8 mouse cellular contexts compared by ENCODE assay signal in the genomic region with DNA sequence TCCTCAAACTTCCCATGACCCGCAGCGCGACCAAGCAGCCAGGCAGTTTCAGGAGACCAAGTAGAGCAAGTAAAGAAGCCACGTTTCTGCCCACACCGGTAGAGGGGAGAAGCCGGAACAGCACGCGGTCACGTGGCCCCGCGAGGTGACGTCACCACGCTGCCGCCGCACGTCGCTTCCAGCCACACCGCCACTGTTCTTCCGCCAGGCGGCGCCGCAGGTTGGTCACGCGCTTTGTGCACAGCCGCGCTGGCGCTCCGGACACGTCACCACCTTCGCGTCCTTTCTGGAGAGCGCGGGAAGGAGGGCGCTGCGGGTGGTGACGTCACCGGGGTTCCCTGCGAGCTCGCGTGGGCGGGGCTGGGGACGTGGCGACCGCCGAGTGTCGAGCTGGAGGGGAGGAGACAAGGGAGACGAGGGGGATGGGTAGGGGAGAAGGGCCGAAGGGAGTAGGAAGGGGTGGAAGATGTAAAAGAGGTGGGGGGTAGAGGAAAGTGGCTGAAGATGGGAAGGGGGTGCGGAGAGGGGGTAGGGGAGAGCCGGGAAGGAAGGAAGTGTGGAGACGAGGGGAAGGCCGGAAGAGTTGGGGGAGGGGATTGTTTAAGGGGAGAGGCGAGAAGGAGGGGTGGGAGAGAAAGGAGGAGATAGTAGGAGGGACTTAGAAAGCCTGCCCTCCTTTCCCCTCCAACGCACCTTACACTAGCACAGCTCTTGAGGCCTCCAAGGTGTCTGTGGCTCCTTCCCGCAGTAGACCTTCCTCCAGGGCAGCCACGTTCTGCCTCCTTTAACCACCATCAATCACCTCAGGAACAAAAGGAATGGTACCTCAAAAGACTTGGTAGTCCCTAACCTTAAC. TPM values are rescaled to one million over a fixed set of nuclear protein-coding genes. Genes with fewer than 3 reads are reported as not detected.
DNase-seq lines count a peak whose midpoint lies in the region; ATAC-seq and TF ChIP-seq lines count a peak whose summit lies in the region.

No protein-coding gene starts in this region.

- peaks cover 32% of the 10 kb centered on the region for H3K4me1 ChIP-seq in hindbrain, embryonic 10.5 days (replicated peaks)
- H3K4me1 ChIP-seq in lung, postnatal 0 days (ENCODE audit: insufficient read depth, low read depth, low read length): peaks cover 11% of the 10 kb centered on the region

- DNase-seq in MN1 (ENCODE audit: low spot score): peak; percentile 99
- peak; percentile 99 for DNase-seq in cerebellum, adult 9-10 months
- DNase-seq in hindbrain, embryonic 10.5 days (ENCODE audit: low spot score): peak; percentile 100
- DNase-seq in layer of hippocampus, adult 9-11 months: peak; percentile 99
- peak; percentile 100 for DNase-seq in lung, postnatal 0 days (ENCODE audit: low spot score)
- DNase-seq in ovary, postnatal 14 days (ENCODE audit: low spot score): peak; percentile 99
- DNase-seq in thymus, postnatal 14 days: peak; percentile 100

- H3K4me2 ChIP-seq in lung, postnatal 0 days (replicated peaks; ENCODE audit: low read depth, low read length): peak overlapping the region; percentile 63

- peak; percentile 77 for ATAC-seq in frontal cortex, adult (ENCODE audit: low TSS enrichment)
- peak; percentile 95 for ATAC-seq in lung, postnatal 0 days

- peak; percentile 58 for TF ChIP-seq EP300 in lung, postnatal 0 days (IDR thresholded peaks at IDR 0.05)

- peak overlapping the region; percentile 44 for H3K9ac ChIP-seq in lung, postnatal 0 days (replicated peaks; ENCODE audit: low read depth)

- peak; percentile 100 for TF ChIP-seq CTCF in lung, postnatal 0 days (IDR thresholded peaks at IDR 0.05)

- peak overlapping the region; percentile 54 for H3K4me3 ChIP-seq in hindbrain, embryonic 10.5 days
- H3K4me3 ChIP-seq in lung, postnatal 0 days (ENCODE audit: low read depth, low read length): peak overlapping the region; percentile 37

- no peaks in the 10 kb centered on the region for H3K27me3 ChIP-seq in hindbrain, embryonic 10.5 days (ENCODE audit: insufficient read depth, poor library complexity, severe bottlenecking)
- H3K27me3 ChIP-seq in lung, postnatal 0 days (replicated peaks; ENCODE audit: insufficient read depth, low read length): no peaks in the 10 kb centered on the region

- H3K36me3 ChIP-seq in hindbrain, embryonic 10.5 days: peaks cover 32% of the 10 kb centered on the region
- H3K36me3 ChIP-seq in lung, postnatal 0 days (ENCODE audit: insufficient read depth, low read length): no peaks in the 10 kb centered on the region

- H3K9me3 ChIP-seq in hindbrain, embryonic 10.5 days: no peaks in the 10 kb centered on the region
- H3K9me3 ChIP-seq in lung, postnatal 0 days (ENCODE audit: low read length): no peaks in the 10 kb centered on the region

- peak overlapping the region; percentile 95 for H3K27ac ChIP-seq in hindbrain, embryonic 10.5 days
- peak overlapping the region; percentile 84 for H3K27ac ChIP-seq in lung, postnatal 0 days (ENCODE audit: low read length)

- under 1% methylated on average over 56 of the region's 56 CpGs for WGBS in hindbrain, embryonic 10.5 days
- under 1% methylated on average over 55 of the region's 56 CpGs for WGBS in lung, postnatal 0 days

RNA-seq across cellular contexts. Expression of a gene that starts 34.2 kb away (rescaled TPM):
- polyA plus RNA-seq in hindbrain, embryonic 10.5 days (2016; fragmentation: Nextera tagmentation; extraction: Ambion mirVana): 24.4 and 26.2 TPM in 2 replicates
- polyA plus RNA-seq in lung, postnatal 0 days (2015; fragmentation: Nextera tagmentation; extraction: Ambion mirVana): 23.3 and 23.5 TPM in 2 replicates

RNA-seq across cellular contexts. Expression of a gene that starts 45.9 kb away (rescaled TPM):
- polyA plus RNA-seq in hindbrain, embryonic 10.5 days (2016; fragmentation: Nextera tagmentation; extraction: Ambion mirVana): 1.8 TPM in 1 of 2 replicates, not detected in the other
- polyA plus RNA-seq in lung, postnatal 0 days (2015; fragmentation: Nextera tagmentation; extraction: Ambion mirVana): not detected in 2 replicates

RNA-seq across cellular contexts. Expression of a gene that starts 53.8 kb away (rescaled TPM):
- 478 and 520 TPM in 2 replicates for polyA plus RNA-seq in hindbrain, embryonic 10.5 days (2016; fragmentation: Nextera tagmentation; extraction: Ambion mirVana)
- polyA plus RNA-seq in lung, postnatal 0 days (2015; fragmentation: Nextera tagmentation; extraction: Ambion mirVana): 317 and 353 TPM in 2 replicates

Comparison
In these comparisons a context has a peak if more than half of its experiments do, and no peak if none do; other contexts are left out.
1. Peak in every context shown above with its lines: DNase-seq, ATAC-seq, H3K4me3 ChIP-seq and H3K27ac ChIP-seq.